Mouse (Mus musculus): Measurements from ENCODE around the gene Srgap2. TPM values are rescaled to one million over a fixed set of nuclear protein-coding genes. Genes with fewer than 3 reads are reported as not detected.

Gene Srgap2
- 2.9 and 4.4 TPM in 2 replicates for polyA plus RNA-seq (2012; rRNA removed; ENCODE audit: low replicate concordance)

DNA sequence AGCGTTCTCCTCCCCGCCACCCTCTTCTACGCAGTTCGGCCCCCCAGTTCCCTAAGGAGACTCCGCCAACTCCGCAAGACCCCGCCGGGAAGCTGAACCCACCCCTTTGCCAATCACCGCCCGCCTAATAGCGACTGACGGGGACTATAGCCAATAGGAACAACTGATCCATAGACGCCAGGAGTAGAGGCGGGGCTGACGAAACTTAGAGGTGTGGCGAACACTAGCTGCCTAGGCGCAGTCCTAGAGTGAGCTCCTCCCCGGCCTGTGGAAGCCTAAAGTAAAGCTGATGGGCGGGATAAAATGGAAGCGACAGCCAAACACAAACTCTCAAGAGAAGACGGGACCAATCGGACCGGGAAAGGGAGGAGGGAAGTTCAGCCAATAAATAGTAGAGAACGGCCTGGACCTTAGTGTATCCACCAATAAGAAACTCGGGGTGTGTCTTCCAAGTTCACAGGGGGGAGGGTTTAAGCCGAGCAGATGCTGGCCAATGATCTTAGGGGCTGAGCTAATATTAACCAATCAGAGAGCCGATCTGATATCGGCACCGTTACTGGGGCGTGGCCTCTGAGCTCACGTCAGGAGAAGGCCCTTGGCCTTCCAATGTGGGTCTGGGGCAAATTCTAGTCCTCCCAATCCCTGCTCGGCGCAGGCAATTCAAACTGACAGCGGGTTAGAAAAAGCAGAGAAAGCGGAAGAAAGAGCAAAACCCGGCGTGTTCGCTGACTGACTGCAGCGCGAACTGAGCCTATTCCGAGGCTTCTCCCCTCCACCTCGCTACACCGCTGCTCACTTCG lies at the start of gene Srgap2, which contains the start of gene Fam72a:
Srgap2 (minus strand) TSS at position 72 of the 800 bp plus-strand sequence.
Fam72a (plus strand) TSS at position 623 of the 800 bp plus-strand sequence.

DNA sequence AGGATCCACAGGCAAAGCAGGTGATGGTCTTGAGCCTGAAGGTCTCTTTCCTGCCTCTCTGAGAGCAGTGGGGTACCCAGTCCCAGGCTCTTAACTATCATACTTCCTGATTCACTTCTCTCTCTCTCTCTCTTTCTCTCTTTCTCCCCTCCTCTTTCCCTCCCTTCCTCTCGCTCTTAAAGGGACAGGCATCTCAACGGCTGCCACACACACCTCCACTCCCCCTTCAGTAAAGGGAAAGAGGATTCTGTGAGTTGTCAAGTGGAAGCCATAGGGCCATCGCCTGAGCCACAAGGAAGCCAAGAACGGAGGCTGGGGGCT lies 247.7 kb downstream of the Srgap2 start, which contains the start of gene Ikbke:
Ikbke (minus strand) TSS at position 151 of the 321 bp plus-strand sequence.

DNA sequence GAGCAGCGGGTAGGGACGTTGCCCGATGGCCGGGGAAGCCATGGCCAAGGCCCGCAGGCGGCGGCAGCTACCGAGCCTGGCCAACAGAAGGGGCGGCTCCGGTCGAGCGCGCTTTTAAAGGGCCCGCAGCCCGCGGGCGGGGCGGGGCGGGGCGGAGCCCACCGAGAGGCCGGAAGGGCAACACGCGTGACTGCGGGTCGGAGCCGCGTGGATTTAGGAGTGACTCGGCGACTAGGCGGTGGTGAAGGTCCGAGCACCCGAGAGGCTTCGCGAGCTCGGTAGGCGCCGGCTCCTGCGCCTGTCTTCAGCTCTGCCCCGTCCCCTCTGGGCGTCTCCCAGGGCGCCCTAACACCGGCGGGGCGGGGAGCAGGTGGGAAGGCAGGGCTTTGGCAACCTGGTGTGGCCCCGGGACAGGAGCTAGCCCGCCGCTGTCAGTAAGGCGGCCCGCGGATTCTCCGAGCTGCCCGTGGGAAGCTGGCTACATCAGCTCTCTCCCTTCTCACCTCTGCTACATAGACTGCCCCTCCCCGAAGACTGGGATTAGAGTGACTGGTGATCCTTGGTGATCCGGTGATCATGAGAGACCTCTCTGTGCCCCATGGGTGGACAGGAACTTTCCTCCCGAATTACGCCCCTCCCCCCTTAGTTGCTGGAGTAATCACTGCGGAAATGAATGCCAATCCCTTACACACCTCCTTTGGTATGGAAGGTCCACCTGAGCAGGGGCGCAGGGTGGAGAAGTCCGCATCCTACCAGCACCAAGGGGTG lies 281.9 kb downstream of the Srgap2 start, which contains the start of gene Rassf5:
Rassf5 (minus strand) TSS at position 170 of the 768 bp plus-strand sequence.

Other genes starting within 250 kb of the Srgap2 start
- gene Ikbke, start 247.7 kb downstream of the Srgap2 start, polyA plus RNA-seq (2012; rRNA removed; ENCODE audit: low replicate concordance), result 17.8 and 33.2 TPM in 2 replicates
- gene Fam72a, start 551 bp upstream of the Srgap2 start, polyA plus RNA-seq (2012; rRNA removed; ENCODE audit: low replicate concordance), result 0.11 TPM in 1 of 2 replicates, not detected in the other
- gene Avpr1b, start 71.9 kb upstream of the Srgap2 start, polyA plus RNA-seq (2012; rRNA removed; ENCODE audit: low replicate concordance), result not detected in 2 replicates
- gene Ctse, start 111.0 kb upstream of the Srgap2 start, polyA plus RNA-seq (2012; rRNA removed; ENCODE audit: low replicate concordance), result 1.7 and 187 TPM in 2 replicates
- gene Rab7b, start 161.3 kb upstream of the Srgap2 start, polyA plus RNA-seq (2012; rRNA removed; ENCODE audit: low replicate concordance), result 0.62 and 1.3 TPM in 2 replicates
- 1.8 TPM in 1 of 2 replicates, not detected in the other for gene Slc26a9, start 216.7 kb upstream of the Srgap2 start, polyA plus RNA-seq (2012; rRNA removed; ENCODE audit: low replicate concordance)